Mouse (Mus musculus): ENCODE measurements at regions not wholly inside any gene's neighbourhood (a gene's known extent, or its start where the extent isn't known, plus 50 kb on each side); places are given as distances from the start of the nearest gene placed in this dataset.

GRCm38 (mm10) chr1:52302557-52302956 lies 69.5 kb upstream of the Gls start:
- DNase-seq = peak; percentile 89

- DNase-seq = peak; percentile 49
Measured at GRCm38 (mm10) chr1:52301266-52301665, 68.2 kb upstream of the Gls start.

GRCm38 (mm10) chr1:52299559-52299958 lies 66.5 kb upstream of the Gls start:
- DNase-seq = no peak

GRCm38 (mm10) chr1:52298336-52298735 lies 65.3 kb upstream of the Gls start:
- DNase-seq = no peak

GRCm38 (mm10) chr1:52296178-52296577 lies 63.1 kb upstream of the Gls start:
- DNase-seq = no peak

- no peak for DNase-seq
Measured at GRCm38 (mm10) chr1:52294521-52294920, 61.5 kb upstream of the Gls start.

- DNase-seq = no peak
Measured at GRCm38 (mm10) chr1:52293393-52294099, 60.5 kb upstream of the Gls start.

All from lung, postnatal 36 days (tissue).